Mouse (Mus musculus) kidney, postnatal 0 days (tissue): ENCODE measurements around the gene Actr3b. TPM values are rescaled to one million over a fixed set of nuclear protein-coding genes. Genes with fewer than 3 reads are reported as not detected.
"Not testable (repeated sequence)": the region's sequence is repeated elsewhere in the genome, so short reads cannot be mapped to it uniquely, and the experiment has no call there.

Experiments used
- ATAC-seq: fragments of 200-750 bp; cut with Nextera tagmentation; replicated peaks from 2 replicates; pipeline ENCODE4 v1.8.0; 2017; ENCODE audit warnings: low read depth, moderate number of reproducible peaks, moderate TSS enrichment, moderate library complexity; ENCODE audit not compliant: low FRiP score
- DNase-seq: peaks from one replicate; pipeline ENCODE4 v3.0.0-alpha.2; 2016; ENCODE audit warnings: low spot score
- H3K27ac ChIP-seq: fragments of 300-500 bp; sonication (generic); 2 replicates; pipeline ENCODE4 v1.5.1; 2014; ENCODE audit warnings: mild to moderate bottlenecking
- H3K27me3 ChIP-seq: fragments of 300-500 bp; sonication (generic); 2 replicates; pipeline ENCODE4 v1.6.1; 2014; ENCODE audit warnings: low read length, mixed read lengths; ENCODE audit not compliant: insufficient read depth
- H3K36me3 ChIP-seq: fragments of 300-500 bp; sonication (generic); 2 replicates; pipeline ENCODE4 v1.6.1; 2014; ENCODE audit warnings: low read length, mixed read lengths; ENCODE audit not compliant: insufficient read depth
- H3K4me1 ChIP-seq: fragments of 300-500 bp; sonication (generic); replicated peaks from 2 replicates; pipeline ENCODE4 v1.6.1; 2014; ENCODE audit warnings: antibody characterized with exemption, low read length, mixed read lengths; ENCODE audit not compliant: insufficient read depth
- H3K4me2 ChIP-seq: fragments of 300-500 bp; sonication (generic); 2 replicates; pipeline ENCODE4 v1.6.1; 2014; ENCODE audit warnings: mild to moderate bottlenecking, low read length, moderate library complexity, mixed read lengths
- H3K4me3 ChIP-seq: fragments of 300-500 bp; sonication (generic); replicated peaks from 2 replicates; pipeline ENCODE4 v1.5.1; 2014; ENCODE audit warnings: low read depth, low read length
- H3K9ac ChIP-seq: fragments of 300-500 bp; sonication (generic); 2 replicates; pipeline ENCODE4 v1.6.1; 2014; ENCODE audit warnings: low read depth, low read length
- H3K9me3 ChIP-seq: fragments of 300-500 bp; sonication (generic); replicated peaks from 2 replicates; pipeline ENCODE4 v1.6.1; 2016; ENCODE audit warnings: low read length, inconsistent platforms, mixed read lengths
- CTCF ChIP-seq: IDR thresholded peaks from 2 replicates; pipeline ENCODE4 v1.5.1; 2016; ENCODE audit warnings: antibody characterized with exemption, low read depth, mild to moderate bottlenecking, moderate library complexity
- WGBS: fragments of 180-500 bp; shearing (Covaris S2); extraction: QIAGEN DNeasy Blood & Tissue Kit; methylation state at CpG from one replicate; pipeline ENCODE4 v1.1.7; 2014; 5-methylcytosine and 5-hydroxymethylcytosine counted together
- polyA plus RNA-seq: library from polyadenylated mRNA; unstranded; fragments of >200 nt; fragmentation: Nextera tagmentation; extraction: Ambion mirVana; gene quantifications from 2 replicates; pipeline ENCODE4 v1.2.1, GENCODE M21; 2015

Actr3b gene
- polyA plus RNA-seq, 1 experiment from 2014 or later, result 5.8 TPM

GRCm38 (mm10) chr5:25871342-25872023 is 111.7 kb downstream of the Actr3b start:
- Histone ChIP-seq H3K27me3 (no peaks in the 10 kb centered on the region), H3K4me2 (no peak overlapping the region), H3K36me3 (no peaks in the 10 kb centered on the region), H3K9ac (no peak overlapping the region), H3K9me3 (no peaks in the 10 kb centered on the region), H3K4me3 (no peak overlapping the region), H3K27ac (no peak overlapping the region), H3K4me1 (no peaks in the 10 kb centered on the region)
- DNase-seq (no peak), ATAC-seq (no peak)
- 86% methylated on average over 12 of the region's 12 CpGs for WGBS
- TF ChIP-seq CTCF, result no peak

- no peaks in the 10 kb centered on the region for H3K36me3 ChIP-seq
- TF ChIP-seq CTCF, result peak; percentile 58
- no peak overlapping the region for H3K4me2 ChIP-seq
- peak; percentile 12 for DNase-seq
- 63% methylated on average over 2 of the region's 2 CpGs for WGBS
- H3K4me3 ChIP-seq, result no peak overlapping the region
- no peak for ATAC-seq
- H3K9ac ChIP-seq, result no peak overlapping the region
- no peaks in the 10 kb centered on the region for H3K27me3 ChIP-seq
- H3K9me3 ChIP-seq, result no peaks in the 10 kb centered on the region
- no peak overlapping the region for H3K27ac ChIP-seq
- H3K4me1 ChIP-seq, result no peaks in the 10 kb centered on the region
Observed at GRCm38 (mm10) chr5:25873046-25873445, 113.2 kb downstream of the Actr3b start.

GRCm38 (mm10) chr5:25875927-25876326 is 116.1 kb downstream of the Actr3b start:
- H3K4me3 ChIP-seq, DNase-seq, H3K9me3 ChIP-seq, H3K4me2 ChIP-seq, H3K27ac ChIP-seq, H3K27me3 ChIP-seq, H3K36me3 ChIP-seq, H3K9ac ChIP-seq, ATAC-seq, H3K4me1 ChIP-seq: not testable (repeated sequence)

GRCm38 (mm10) chr5:25877281-25877680 is 117.5 kb downstream of the Actr3b start:
- Histone ChIP-seq H3K4me1 (no peaks in the 10 kb centered on the region), H3K4me2 (no peak overlapping the region), H3K4me3 (no peak overlapping the region), H3K27me3 (no peaks in the 10 kb centered on the region), H3K9ac (no peak overlapping the region), H3K9me3 (no peaks in the 10 kb centered on the region), H3K27ac (no peak overlapping the region), H3K36me3 (no peaks in the 10 kb centered on the region)
- ATAC-seq, result no peak
- TF ChIP-seq CTCF, result no peak
- WGBS, result 49% methylated on average over 5 of the region's 5 CpGs
- no peak for DNase-seq

GRCm38 (mm10) chr5:25877996-25878395 is 118.2 kb downstream of the Actr3b start:
- TF ChIP-seq CTCF, result no peak
- ATAC-seq, result no peak
- WGBS, result 78% methylated on average over 3 of the region's 3 CpGs

GRCm38 (mm10) chr5:25886708-25887107 is 126.9 kb downstream of the Actr3b start:
- no peaks in the 10 kb centered on the region for H3K27me3 ChIP-seq
- H3K9ac ChIP-seq, result no peak overlapping the region
- H3K4me1 ChIP-seq, result no peaks in the 10 kb centered on the region
- ATAC-seq (no peak), DNase-seq (no peak)
- 20% methylated on average over 3 of the region's 3 CpGs for WGBS
- H3K4me2 ChIP-seq, result no peak overlapping the region
- H3K4me3 ChIP-seq, result no peak overlapping the region
- no peak overlapping the region for H3K27ac ChIP-seq
- no peaks in the 10 kb centered on the region for H3K9me3 ChIP-seq
- no peak for TF ChIP-seq CTCF
- H3K36me3 ChIP-seq, result no peaks in the 10 kb centered on the region

More at GRCm38 (mm10) chr5:25877996-25878395, 118.2 kb downstream of the Actr3b start:
- H3K9me3 ChIP-seq, result no peaks in the 10 kb centered on the region
- no peaks in the 10 kb centered on the region for H3K27me3 ChIP-seq
- H3K4me2 ChIP-seq, result no peak overlapping the region
- H3K4me3 ChIP-seq, result no peak overlapping the region
- no peak overlapping the region for H3K27ac ChIP-seq
- no peaks in the 10 kb centered on the region for H3K36me3 ChIP-seq
- H3K4me1 ChIP-seq, result no peaks in the 10 kb centered on the region
- H3K9ac ChIP-seq, result no peak overlapping the region
- DNase-seq, result no peak
